Mouse (Mus musculus): ENCODE data around the gene Cyth2. TPM values are rescaled to one million over a fixed set of nuclear protein-coding genes. Genes with fewer than 3 reads are reported as not detected.

Cyth2 gene
- polyA plus RNA-seq, 1 experiment from 2014 or later, result 335 TPM

Other genes starting within 250 kb of the Cyth2 start
- gene Bcat2, start 244.4 kb downstream of the Cyth2 start, polyA plus RNA-seq (2015; fragmentation: Nextera tagmentation; extraction: Ambion mirVana), result 18.9 and 23.7 TPM in 2 replicates
- gene Fgf21, start 199.1 kb downstream of the Cyth2 start, polyA plus RNA-seq (2015; fragmentation: Nextera tagmentation; extraction: Ambion mirVana), result 0.19 TPM in 1 of 2 replicates, not detected in the other
- gene Fut1, start 197.3 kb downstream of the Cyth2 start, polyA plus RNA-seq (2015; fragmentation: Nextera tagmentation; extraction: Ambion mirVana), result not detected in 2 replicates
- gene Izumo1, start 192.8 kb downstream of the Cyth2 start, polyA plus RNA-seq (2015; fragmentation: Nextera tagmentation; extraction: Ambion mirVana), result 0.10 TPM in 1 of 2 replicates, not detected in the other
- gene Rasip1, start 187.1 kb downstream of the Cyth2 start, polyA plus RNA-seq (2015; fragmentation: Nextera tagmentation; extraction: Ambion mirVana), result 5.7 TPM in 2 replicates
- gene Mamstr, start 174.6 kb downstream of the Cyth2 start, polyA plus RNA-seq (2015; fragmentation: Nextera tagmentation; extraction: Ambion mirVana), result 1.8 and 3.8 TPM in 2 replicates
- gene Fut2, start 148.2 kb downstream of the Cyth2 start, polyA plus RNA-seq (2015; fragmentation: Nextera tagmentation; extraction: Ambion mirVana), result 0.25 TPM in 1 of 2 replicates, not detected in the other
- 0.15 TPM in 1 of 2 replicates, not detected in the other for gene Ntn5, start 130.6 kb downstream of the Cyth2 start, polyA plus RNA-seq (2015; fragmentation: Nextera tagmentation; extraction: Ambion mirVana)
- gene Sec1, start 120.2 kb downstream of the Cyth2 start, polyA plus RNA-seq (2015; fragmentation: Nextera tagmentation; extraction: Ambion mirVana), result 0.16 and 0.17 TPM in 2 replicates
- gene Car11, start 114.7 kb downstream of the Cyth2 start, polyA plus RNA-seq (2015; fragmentation: Nextera tagmentation; extraction: Ambion mirVana), result 14.9 and 19.8 TPM in 2 replicates
- 2.5 and 3.0 TPM in 2 replicates for gene Dbp, start 109.5 kb downstream of the Cyth2 start, polyA plus RNA-seq (2015; fragmentation: Nextera tagmentation; extraction: Ambion mirVana)
- 808 and 823 TPM in 2 replicates for gene Rpl18, start 99.1 kb downstream of the Cyth2 start, polyA plus RNA-seq (2015; fragmentation: Nextera tagmentation; extraction: Ambion mirVana)
- 25.3 and 29.7 TPM in 2 replicates for gene Sphk2, start 96.6 kb downstream of the Cyth2 start, polyA plus RNA-seq (2015; fragmentation: Nextera tagmentation; extraction: Ambion mirVana)
- 1.3 TPM in 2 replicates for gene Fam83e, start 93.4 kb downstream of the Cyth2 start, polyA plus RNA-seq (2015; fragmentation: Nextera tagmentation; extraction: Ambion mirVana)
- not detected in 2 replicates for gene Spaca4, start 88.8 kb downstream of the Cyth2 start, polyA plus RNA-seq (2015; fragmentation: Nextera tagmentation; extraction: Ambion mirVana)
- 12.4 and 13.1 TPM in 2 replicates for gene Lmtk3, start 30.8 kb downstream of the Cyth2 start, polyA plus RNA-seq (2015; fragmentation: Nextera tagmentation; extraction: Ambion mirVana)
- gene Sult2b1, start 29.9 kb downstream of the Cyth2 start, polyA plus RNA-seq (2015; fragmentation: Nextera tagmentation; extraction: Ambion mirVana), result 4.1 and 4.4 TPM in 2 replicates
- gene Kcnj14, start 10.2 kb upstream of the Cyth2 start, polyA plus RNA-seq (2015; fragmentation: Nextera tagmentation; extraction: Ambion mirVana), result 0.45 and 0.49 TPM in 2 replicates
- gene Grwd1, start 16.4 kb upstream of the Cyth2 start, polyA plus RNA-seq (2015; fragmentation: Nextera tagmentation; extraction: Ambion mirVana), result 49.2 and 53.6 TPM in 2 replicates
- 31.6 and 33.9 TPM in 2 replicates for gene Kdelr1, start 58.2 kb upstream of the Cyth2 start, polyA plus RNA-seq (2015; fragmentation: Nextera tagmentation; extraction: Ambion mirVana)
- 0.48 TPM in 2 replicates for gene Grin2d, start 63.8 kb upstream of the Cyth2 start, polyA plus RNA-seq (2015; fragmentation: Nextera tagmentation; extraction: Ambion mirVana)
- gene Syngr4, start 82.1 kb upstream of the Cyth2 start, polyA plus RNA-seq (2015; fragmentation: Nextera tagmentation; extraction: Ambion mirVana), result 0.62 and 0.92 TPM in 2 replicates
- gene Tmem143, start 82.4 kb upstream of the Cyth2 start, polyA plus RNA-seq (2015; fragmentation: Nextera tagmentation; extraction: Ambion mirVana), result 3.7 and 4.3 TPM in 2 replicates
- 13.2 and 16.6 TPM in 2 replicates for gene Emp3, start 106.8 kb upstream of the Cyth2 start, polyA plus RNA-seq (2015; fragmentation: Nextera tagmentation; extraction: Ambion mirVana)
- gene Ccdc114, start 109.5 kb upstream of the Cyth2 start, polyA plus RNA-seq (2015; fragmentation: Nextera tagmentation; extraction: Ambion mirVana), result 2.5 and 3.5 TPM in 2 replicates
- 0.13 and 0.28 TPM in 2 replicates for gene Abcc6, start 215.7 kb upstream of the Cyth2 start, polyA plus RNA-seq (2015; fragmentation: Nextera tagmentation; extraction: Ambion mirVana)
- gene Nomo1, start 219.1 kb upstream of the Cyth2 start, polyA plus RNA-seq (2015; fragmentation: Nextera tagmentation; extraction: Ambion mirVana), result 30.7 and 32.3 TPM in 2 replicates